Mouse (Mus musculus) intestine, postnatal 0 days (tissue): ENCODE measurements around the gene Clock. TPM values are rescaled to one million over a fixed set of nuclear protein-coding genes. Genes with fewer than 3 reads are reported as not detected.

Source experiments
- ATAC-seq: fragments of 200-750 bp; cut with Nextera tagmentation; 2 replicates; pipeline ENCODE4 v1.8.0; 2017; ENCODE audit warnings: mild to moderate bottlenecking, moderate TSS enrichment, moderate library complexity
- H3K27ac ChIP-seq: fragments of 300-500 bp; sonication (generic); 2 replicates; pipeline ENCODE4 v1.5.1; 2014; ENCODE audit warnings: mild to moderate bottlenecking, low read depth, low read length, moderate library complexity
- H3K27me3 ChIP-seq: fragments of 300-500 bp; sonication (generic); replicated peaks from 2 replicates; pipeline ENCODE4 v1.6.1; 2014; ENCODE audit warnings: low read length, mixed read lengths; ENCODE audit not compliant: control insufficient read depth, insufficient read depth
- H3K36me3 ChIP-seq: fragments of 300-500 bp; sonication (generic); 2 replicates; pipeline ENCODE4 v1.6.1; 2014; ENCODE audit warnings: mild to moderate bottlenecking, moderate library complexity; ENCODE audit not compliant: control insufficient read depth, insufficient read depth
- H3K4me1 ChIP-seq: fragments of 300-500 bp; sonication (generic); replicated peaks from 2 replicates; pipeline ENCODE4 v1.6.1; 2014; ENCODE audit warnings: antibody characterized with exemption, low read length, mixed read lengths; ENCODE audit not compliant: control insufficient read depth, insufficient read depth
- H3K4me2 ChIP-seq: fragments of 300-500 bp; sonication (generic); replicated peaks from 2 replicates; pipeline ENCODE4 v1.6.1; 2014; ENCODE audit warnings: low read depth, mild to moderate bottlenecking, moderate library complexity
- H3K4me3 ChIP-seq: fragments of 300-500 bp; sonication (generic); 2 replicates; pipeline ENCODE4 v1.5.1; 2014; ENCODE audit warnings: low read depth, low read length
- H3K9ac ChIP-seq: fragments of 300-500 bp; sonication (generic); 2 replicates; pipeline ENCODE4 v1.6.1; 2014; ENCODE audit warnings: mild to moderate bottlenecking, low read depth, low read length
- H3K9me3 ChIP-seq: fragments of 300-500 bp; sonication (generic); 2 replicates; pipeline ENCODE4 v1.6.1; 2016; ENCODE audit warnings: mixed run types; ENCODE audit not compliant: control insufficient read depth
- CTCF ChIP-seq: sonication (generic); IDR thresholded peaks from 2 replicates; pipeline ENCODE4 v1.5.1; 2016; ENCODE audit warnings: low read depth, mild to moderate bottlenecking, control low read depth, antibody characterized with exemption, moderate library complexity
- WGBS: fragments of 180-500 bp; shearing (Covaris S2); extraction: QIAGEN DNeasy Blood & Tissue Kit; methylation state at CpG from one replicate; pipeline ENCODE4 v1.1.7; 2014; 5-methylcytosine and 5-hydroxymethylcytosine counted together
- polyA plus RNA-seq: library from polyadenylated mRNA; unstranded; fragments of >200 nt; fragmentation: Nextera tagmentation; extraction: Ambion mirVana; gene quantifications from 2 replicates; pipeline ENCODE4 v1.2.1, GENCODE M21; 2015

Gene Clock
- polyA plus RNA-seq, 1 experiment from 2014 or later: 8.2 TPM

DNA sequence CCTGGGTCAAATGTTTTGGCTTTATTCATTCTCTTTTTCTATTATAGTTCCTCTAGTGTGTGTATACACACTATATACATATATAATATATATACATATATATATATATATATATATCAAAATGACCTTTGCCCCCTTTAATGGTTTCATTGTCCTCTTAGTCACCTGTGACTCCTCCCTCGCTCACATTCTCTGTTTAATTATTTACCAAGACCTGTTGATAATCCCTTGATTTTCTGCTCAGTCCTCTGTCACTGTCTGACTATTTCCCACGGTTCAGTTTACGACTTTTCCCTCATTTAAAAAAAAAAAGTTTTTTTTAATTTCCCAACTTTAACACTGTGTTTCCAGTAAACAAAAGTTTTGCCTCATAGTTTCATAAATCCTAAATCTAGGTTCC is 1.7 kb upstream of the Clock start:
- ATAC-seq: peak; percentile 60

GRCm38 (mm10) chr5:76305616-76306015 is 1.0 kb upstream of the Clock start:
- no peaks in the 10 kb centered on the region for H3K27me3 ChIP-seq
- WGBS: 1% methylated on average over 8 of the region's 8 CpGs
- no peak for ATAC-seq
- peaks cover 2% of the 10 kb centered on the region for H3K4me1 ChIP-seq
- peak overlapping the region; percentile 97 for H3K4me3 ChIP-seq
- H3K36me3 ChIP-seq: no peaks in the 10 kb centered on the region
- H3K9ac ChIP-seq: 0 out of 2 replicates have a peak overlapping the region, but pooled peaks have one; percentile 26
- peak overlapping the region; percentile 74 for H3K4me2 ChIP-seq
- H3K9me3 ChIP-seq: no peaks in the 10 kb centered on the region
- no peak for TF ChIP-seq CTCF
- peak overlapping the region; percentile 99 for H3K27ac ChIP-seq

More for the DNA sequence above, 1.7 kb upstream of the Clock start:
- Histone ChIP-seq H3K4me2 (peak overlapping the region; percentile 74), H3K9me3 (no peaks in the 10 kb centered on the region), H3K9ac (no peak overlapping the region), H3K27ac (peak overlapping the region; percentile 99; the same call in 1 of the 2 replicates), H3K4me3 (peak overlapping the region; percentile 97; the same call in 1 of the 2 replicates), H3K36me3 (no peaks in the 10 kb centered on the region), H3K27me3 (no peaks in the 10 kb centered on the region), H3K4me1 (no peaks in the 10 kb centered on the region; the same call in 1 of the 2 replicates)
- no peak for TF ChIP-seq CTCF
- 33% methylated on average over 3 of the region's 3 CpGs for WGBS

GRCm38 (mm10) chr5:76303745-76304451 is 694 bp downstream of the Clock start:
- Histone ChIP-seq H3K4me2 (peak overlapping the region; percentile 74), H3K9me3 (no peaks in the 10 kb centered on the region), H3K27me3 (no peaks in the 10 kb centered on the region), H3K4me1 (peaks cover 2% of the 10 kb centered on the region), H3K9ac (peak overlapping the region; percentile 97), H3K27ac (peak overlapping the region; percentile 99), H3K4me3 (peak overlapping the region; percentile 97), H3K36me3 (no peaks in the 10 kb centered on the region)
- ATAC-seq: peak; percentile 69
- under 1% methylated on average over 84 of the region's 100 CpGs for WGBS
- no peak for TF ChIP-seq CTCF

- 2% methylated on average over 11 of the region's 11 CpGs for whole genome bisulfite sequencing
- no peak for ATAC-seq
- H3K27ac ChIP-seq: peak overlapping the region; percentile 99
- peak overlapping the region; percentile 97 for H3K9ac ChIP-seq
- no peaks in the 10 kb centered on the region for H3K27me3 ChIP-seq
- no peaks in the 10 kb centered on the region for H3K9me3 ChIP-seq
- no peak for TF ChIP-seq CTCF
- no peaks in the 10 kb centered on the region for H3K36me3 ChIP-seq
- H3K4me1 ChIP-seq: peaks cover 2% of the 10 kb centered on the region
- H3K4me2 ChIP-seq: peak overlapping the region; percentile 74
- H3K4me3 ChIP-seq: peak overlapping the region; percentile 97
These were observed 1.2 kb downstream of the Clock start for GRCm38 (mm10) chr5:76303379-76303744.

GRCm38 (mm10) chr5:76302009-76302408 is 2.6 kb downstream of the Clock start:
- no peak overlapping the region for H3K27ac ChIP-seq
- 70% methylated on average over 2 of the region's 2 CpGs for WGBS
- no peak overlapping the region for H3K9ac ChIP-seq
- no peak overlapping the region for H3K4me3 ChIP-seq
- H3K4me1 ChIP-seq: peaks cover 2% of the 10 kb centered on the region
- no peak for ATAC-seq
- H3K27me3 ChIP-seq: no peaks in the 10 kb centered on the region
- H3K36me3 ChIP-seq: no peaks in the 10 kb centered on the region
- H3K9me3 ChIP-seq: no peaks in the 10 kb centered on the region
- no peak overlapping the region for H3K4me2 ChIP-seq
- TF ChIP-seq CTCF: peak; percentile 20; the same call in 1 of the 2 replicates

DNA sequence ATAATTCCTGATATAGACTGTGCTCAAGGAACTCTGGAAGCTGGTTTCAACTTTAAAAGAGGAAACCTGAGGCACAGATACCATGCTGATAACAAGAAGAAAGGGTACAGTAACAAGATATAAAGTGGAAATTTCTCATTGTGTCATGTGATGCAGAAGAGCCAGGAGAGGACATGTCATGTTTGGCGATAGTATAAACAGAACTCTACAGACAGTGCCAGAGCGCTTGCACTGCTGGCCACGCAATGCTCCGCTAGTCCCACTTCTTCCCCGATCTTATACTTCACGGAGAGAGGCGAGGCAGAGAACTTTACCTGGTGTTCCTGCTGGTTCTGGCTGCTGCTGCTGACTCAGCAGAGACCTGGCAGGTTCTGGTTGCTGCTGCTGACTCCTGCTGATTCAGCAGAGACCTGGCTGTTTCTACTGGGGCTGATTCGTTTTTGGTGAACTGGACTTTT is 15.3 kb downstream of the Clock start:
- H3K9me3 ChIP-seq: no peaks in the 10 kb centered on the region
- peak overlapping the region; percentile 35; the same call in 1 of the 2 replicates for H3K27ac ChIP-seq
- 0 out of 2 replicates have a peak, but pooled peaks cover 3% of the 10 kb centered on the region for H3K4me1 ChIP-seq
- H3K4me3 ChIP-seq: no peak overlapping the region
- no peak overlapping the region for H3K9ac ChIP-seq
- 43% methylated on average over 8 of the region's 8 CpGs for WGBS
- H3K36me3 ChIP-seq: no peaks in the 10 kb centered on the region
- TF ChIP-seq CTCF: no peak
- 0 out of 2 replicates have a peak, but pooled peaks have one; percentile 28 for ATAC-seq
- peak overlapping the region; percentile 41 for H3K4me2 ChIP-seq
- no peaks in the 10 kb centered on the region for H3K27me3 ChIP-seq
